Mouse (Mus musculus) stomach, postnatal 0 days (tissue): Measurements from ENCODE around the gene Mast4. TPM values are rescaled to one million over a fixed set of nuclear protein-coding genes. Genes with fewer than 3 reads are reported as not detected.

Source experiments
- ATAC-seq: fragments of 200-750 bp; cut with Nextera tagmentation; 2 replicates; pipeline ENCODE4 v1.8.0; 2017; ENCODE audit not compliant: low FRiP score, low TSS enrichment
- DNase-seq: peaks from one replicate; pipeline ENCODE4 v3.0.0-alpha.2; 2016; ENCODE audit warnings: low spot score
- H3K27ac ChIP-seq: fragments of 300-500 bp; sonication (generic); replicated peaks from 2 replicates; pipeline ENCODE4 v1.5.1; 2014; ENCODE audit warnings: mild to moderate bottlenecking, control low read depth
- H3K27me3 ChIP-seq: fragments of 300-500 bp; sonication (generic); 2 replicates; pipeline ENCODE4 v1.6.1; 2014; ENCODE audit warnings: low read length; ENCODE audit not compliant: control insufficient read depth, insufficient read depth
- H3K36me3 ChIP-seq: fragments of 300-500 bp; sonication (generic); 2 replicates; pipeline ENCODE4 v1.6.1; 2014; ENCODE audit warnings: low read length, mixed read lengths; ENCODE audit not compliant: control insufficient read depth, insufficient read depth
- H3K4me1 ChIP-seq: fragments of 300-500 bp; sonication (generic); replicated peaks from 2 replicates; pipeline ENCODE4 v1.6.1; 2014; ENCODE audit warnings: antibody characterized with exemption; ENCODE audit not compliant: control insufficient read depth, insufficient read depth
- H3K4me2 ChIP-seq: fragments of 300-500 bp; sonication (generic); replicated peaks from 2 replicates; pipeline ENCODE4 v1.6.1; 2014; ENCODE audit warnings: low read depth, mild to moderate bottlenecking, control low read depth, moderate library complexity
- H3K4me3 ChIP-seq: fragments of 300-500 bp; sonication (generic); 2 replicates; pipeline ENCODE4 v1.5.1; 2014; ENCODE audit warnings: low read depth, low read length, control low read depth
- H3K9ac ChIP-seq: fragments of 300-500 bp; sonication (generic); 2 replicates; pipeline ENCODE4 v1.6.1; 2014; ENCODE audit warnings: mild to moderate bottlenecking, low read length, control low read depth, mixed read lengths
- H3K9me3 ChIP-seq: fragments of 300-500 bp; sonication (generic); 2 replicates; pipeline ENCODE4 v1.6.1; 2016; ENCODE audit warnings: low read length; ENCODE audit not compliant: control insufficient read depth
- CTCF ChIP-seq: IDR thresholded peaks from 2 replicates; pipeline ENCODE4 v1.5.1; 2016; ENCODE audit warnings: antibody characterized with exemption, low read depth, mild to moderate bottlenecking, moderate library complexity
- EP300 ChIP-seq: optimal IDR thresholded peaks from 2 replicates; pipeline ENCODE3; 2016; ENCODE audit warnings: antibody characterized with exemption
- WGBS: fragments of 180-500 bp; shearing (Covaris S2); extraction: QIAGEN DNeasy Blood & Tissue Kit; methylation state at CpG from one replicate; pipeline ENCODE4 v1.1.7; 2014; 5-methylcytosine and 5-hydroxymethylcytosine counted together
- polyA plus RNA-seq: library from polyadenylated mRNA; unstranded; fragments of >200 nt; fragmentation: Nextera tagmentation; extraction: Ambion mirVana; gene quantifications from 2 replicates; pipeline ENCODE4 v1.2.1, GENCODE M21; 2015

Gene Mast4
- polyA plus RNA-seq, 1 experiment from 2014 or later, result 18.2 TPM

DNA sequence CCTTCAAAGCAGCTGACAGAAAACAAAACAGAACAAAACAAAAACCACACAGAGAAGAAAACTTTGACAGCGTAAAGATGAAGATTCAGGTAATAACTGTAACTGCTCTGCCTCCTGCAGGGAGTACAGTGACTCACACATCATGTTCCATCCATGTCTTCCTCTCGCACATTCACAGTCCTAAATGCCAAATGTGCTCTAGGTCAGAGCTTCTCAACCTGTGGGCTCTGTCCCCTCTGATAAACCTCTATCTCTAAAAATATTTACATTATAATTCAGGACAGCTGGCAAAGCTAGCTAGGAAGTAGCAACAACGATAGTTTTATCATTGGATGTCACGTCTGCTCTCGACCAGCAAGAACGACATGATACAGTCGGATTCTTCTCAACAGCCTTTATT, 517.6 kb downstream of the Mast4 start:
- no peak overlapping the region for H3K4me3 ChIP-seq
- no peaks in the 10 kb centered on the region for H3K4me1 ChIP-seq
- WGBS, result 71% methylated on average over 7 of the region's 7 CpGs
- ATAC-seq, result no peak
- no peak for DNase-seq
- H3K4me2 ChIP-seq, result no peak overlapping the region
- TF ChIP-seq CTCF, result 0 out of 2 replicates have a peak, but pooled peaks have one; percentile 6
- TF ChIP-seq EP300, result no peak
- no peaks in the 10 kb centered on the region for H3K9me3 ChIP-seq
- H3K27me3 ChIP-seq, result no peaks in the 10 kb centered on the region
- H3K9ac ChIP-seq, result no peak overlapping the region
- H3K36me3 ChIP-seq, result no peaks in the 10 kb centered on the region
- H3K27ac ChIP-seq, result no peak overlapping the region

DNA sequence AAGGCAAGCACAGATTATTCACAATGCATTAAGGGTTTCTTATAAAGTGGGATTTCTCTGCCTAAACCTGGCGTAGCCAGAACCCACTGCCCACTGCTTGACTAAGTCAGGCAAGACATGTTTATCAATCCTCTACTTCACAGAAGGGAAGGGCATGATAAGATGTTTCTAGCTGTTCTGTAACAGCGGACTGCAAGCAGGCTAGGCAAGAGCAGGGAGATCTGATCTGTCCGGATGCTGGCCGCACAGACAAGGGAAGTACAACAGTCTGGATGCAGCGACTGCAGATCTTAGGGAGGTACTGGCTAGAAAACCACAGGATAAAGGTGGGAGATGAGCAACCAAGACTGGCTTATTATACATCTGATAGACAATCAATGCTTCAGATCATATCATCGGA, 519.1 kb downstream of the Mast4 start:
- H3K9me3 ChIP-seq, result no peaks in the 10 kb centered on the region
- no peaks in the 10 kb centered on the region for H3K36me3 ChIP-seq
- H3K4me3 ChIP-seq, result no peak overlapping the region
- TF ChIP-seq EP300 (no peak), CTCF (no peak)
- H3K4me2 ChIP-seq, result no peak overlapping the region
- H3K27ac ChIP-seq, result no peak overlapping the region
- H3K9ac ChIP-seq, result no peak overlapping the region
- 89% methylated on average over 6 of the region's 6 CpGs for WGBS
- H3K27me3 ChIP-seq, result no peaks in the 10 kb centered on the region
- H3K4me1 ChIP-seq, result peaks cover 2% of the 10 kb centered on the region; the same call in 1 of the 2 replicates
- ATAC-seq (no peak), DNase-seq (no peak)

DNA sequence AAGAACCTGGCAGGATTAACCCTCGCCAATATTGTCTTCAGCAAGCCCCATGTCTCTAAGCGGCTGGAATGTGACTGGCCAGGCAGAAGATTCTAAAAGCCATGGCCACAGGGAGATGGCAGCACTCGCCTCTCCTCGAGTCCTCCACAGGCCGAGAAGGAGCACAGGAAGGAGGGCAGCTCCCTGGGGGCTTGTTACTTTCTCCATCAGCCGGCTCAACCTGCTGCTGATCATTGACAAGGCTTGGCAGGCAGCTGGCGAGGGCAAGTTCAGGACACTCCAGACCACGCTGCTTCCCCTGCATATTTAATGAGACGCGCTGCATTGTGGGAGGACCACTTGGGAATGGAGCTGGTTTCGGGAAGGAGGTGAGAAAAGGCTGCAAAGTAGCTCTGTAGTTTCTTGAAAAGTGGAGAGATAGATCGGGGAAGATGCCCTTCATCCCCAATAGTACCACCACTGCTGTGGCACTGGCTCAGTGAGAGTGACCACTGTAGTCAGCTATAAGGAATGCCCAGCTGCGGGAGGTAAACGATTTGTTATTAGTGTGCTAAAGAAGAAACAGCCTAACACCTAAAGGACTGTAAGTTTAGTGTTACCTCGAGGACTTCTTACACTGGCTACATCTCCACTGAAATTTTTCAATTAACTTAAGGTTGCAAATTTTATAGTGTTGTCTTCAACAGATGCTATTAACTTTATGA, 523.0 kb downstream of the Mast4 start:
- Histone ChIP-seq H3K4me3 (peak overlapping the region; percentile 13; the same call in 1 of the 2 replicates), H3K36me3 (no peaks in the 10 kb centered on the region; the same call in 1 of the 2 replicates), H3K9ac (no peak overlapping the region), H3K27ac (no peak overlapping the region), H3K9me3 (no peaks in the 10 kb centered on the region), H3K4me1 (peaks cover 2% of the 10 kb centered on the region; the same call in 1 of the 2 replicates), H3K27me3 (no peaks in the 10 kb centered on the region), H3K4me2 (peak overlapping the region; percentile 6; the same call in 1 of the 2 replicates)
- ATAC-seq (no peak), DNase-seq (peak; percentile 33)
- peak; percentile 33; the same call in 1 of the 2 replicates for TF ChIP-seq CTCF
- no peak for TF ChIP-seq EP300
- 20% methylated on average over 15 of the region's 15 CpGs for WGBS

DNA sequence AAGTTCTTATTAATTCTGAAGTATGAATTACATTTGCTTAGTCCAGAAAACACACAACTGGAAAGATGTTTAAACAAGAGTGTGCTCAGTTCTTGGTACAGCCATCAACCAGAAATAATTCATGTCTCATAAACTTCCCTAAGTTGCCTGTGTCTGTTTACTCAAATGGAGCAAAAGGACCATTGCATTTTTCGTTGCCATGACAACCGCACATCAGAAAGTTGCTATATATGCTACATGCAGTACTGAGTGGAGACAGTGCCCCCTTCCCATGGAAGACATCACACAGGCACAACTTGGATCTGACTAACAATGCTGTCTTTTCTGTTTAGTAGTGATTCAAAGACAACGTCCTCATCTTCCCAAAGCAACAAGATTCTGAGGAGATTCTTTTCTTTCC, 527.6 kb downstream of the Mast4 start:
- Histone ChIP-seq H3K4me2 (no peak overlapping the region), H3K36me3 (no peaks in the 10 kb centered on the region; the same call in none of the 2 replicates), H3K4me3 (no peak overlapping the region), H3K9me3 (no peaks in the 10 kb centered on the region), H3K27ac (no peak overlapping the region), H3K27me3 (no peaks in the 10 kb centered on the region), H3K4me1 (peaks cover 2% of the 10 kb centered on the region; the same call in 1 of the 2 replicates), H3K9ac (no peak overlapping the region)
- DNase-seq, result no peak
- TF ChIP-seq CTCF (no peak), EP300 (no peak)
- no peak for ATAC-seq
- 64% methylated on average over 3 of the region's 3 CpGs for WGBS

DNA sequence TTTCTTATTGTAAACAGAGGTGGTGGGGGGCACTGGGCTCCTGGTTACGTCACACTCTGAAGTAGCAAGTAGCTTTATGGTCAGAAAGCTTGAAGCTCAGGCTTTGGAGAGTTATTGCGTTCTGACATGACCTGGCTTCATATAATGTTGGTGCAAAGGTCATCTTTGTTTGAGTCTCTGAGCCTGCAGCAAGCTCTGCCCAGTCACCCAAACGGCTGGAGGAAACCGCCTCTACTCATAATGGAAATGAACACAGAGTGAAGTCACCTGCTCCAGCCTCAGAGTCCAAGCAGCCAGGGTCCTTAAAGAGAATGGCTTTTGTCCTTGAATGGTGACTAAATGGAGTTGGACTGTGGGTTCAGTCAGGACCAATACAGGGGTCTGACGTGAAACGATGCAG, 529.1 kb downstream of the Mast4 start:
- no peak overlapping the region for H3K9ac ChIP-seq
- peak; percentile 61 for ATAC-seq
- no peak for DNase-seq
- no peak overlapping the region for H3K4me3 ChIP-seq
- no peaks in the 10 kb centered on the region for H3K27me3 ChIP-seq
- H3K9me3 ChIP-seq, result no peaks in the 10 kb centered on the region
- WGBS, result 64% methylated on average over 6 of the region's 6 CpGs
- no peak overlapping the region for H3K27ac ChIP-seq
- H3K4me2 ChIP-seq, result no peak overlapping the region
- TF ChIP-seq CTCF (no peak), EP300 (no peak)
- H3K4me1 ChIP-seq, result no peaks in the 10 kb centered on the region
- no peaks in the 10 kb centered on the region; the same call in none of the 2 replicates for H3K36me3 ChIP-seq

DNA sequence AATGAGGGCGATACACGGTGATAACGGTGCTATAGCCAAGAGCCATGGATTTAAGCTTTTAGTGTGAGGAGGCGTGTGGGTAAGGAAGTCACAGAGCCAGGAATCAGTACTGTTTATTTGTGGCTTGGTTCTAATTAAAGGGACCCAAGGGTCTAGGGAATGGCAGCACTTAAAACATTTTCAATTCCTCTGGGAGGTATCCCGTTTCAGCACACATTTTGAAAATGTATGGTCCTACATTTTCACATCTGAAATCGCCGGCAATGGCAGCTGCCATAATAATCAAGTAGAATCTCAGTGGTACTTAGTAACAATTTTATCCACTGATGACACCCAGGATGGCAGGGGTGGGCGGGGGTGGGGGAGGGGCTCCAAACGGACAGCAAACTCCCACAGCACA, 531.1 kb downstream of the Mast4 start:
- Histone ChIP-seq H3K27ac (no peak overlapping the region), H3K9me3 (no peaks in the 10 kb centered on the region), H3K4me2 (no peak overlapping the region), H3K4me3 (no peak overlapping the region), H3K27me3 (no peaks in the 10 kb centered on the region), H3K36me3 (no peaks in the 10 kb centered on the region; the same call in none of the 2 replicates), H3K9ac (no peak overlapping the region), H3K4me1 (no peaks in the 10 kb centered on the region)
- ATAC-seq (no peak), DNase-seq (no peak)
- 91% methylated on average over 9 of the region's 9 CpGs for WGBS
- TF ChIP-seq CTCF (no peak), EP300 (no peak)
